Mouse (Mus musculus) forebrain, embryonic 11.5 days (tissue): ENCODE data around the gene Mmp24. TPM values are rescaled to one million over a fixed set of nuclear protein-coding genes. Genes with fewer than 3 reads are reported as not detected.

ENCODE experiments used
- ATAC-seq: fragments of 200-750 bp; cut with Nextera tagmentation; replicated peaks from 2 replicates; pipeline ENCODE4 v1.8.0; 2017; ENCODE audit warnings: moderate TSS enrichment; ENCODE audit not compliant: low FRiP score
- DNase-seq: peaks from one replicate; pipeline ENCODE4 v3.0.0-alpha.2; 2017; ENCODE audit warnings: low spot score
- H3K27ac ChIP-seq: fragments of 300-500 bp; sonication (generic); 2 replicates; pipeline ENCODE4 v1.5.1; 2014; ENCODE audit warnings: low read depth, low read length
- H3K27me3 ChIP-seq: fragments of 300-500 bp; sonication (generic); 2 replicates; pipeline ENCODE4 v1.6.1; 2014; ENCODE audit warnings: mild to moderate bottlenecking, low read length, mixed read lengths; ENCODE audit not compliant: control insufficient read depth, insufficient read depth
- H3K36me3 ChIP-seq: fragments of 300-500 bp; sonication (generic); 2 replicates; pipeline ENCODE4 v1.6.1; 2014; ENCODE audit warnings: mild to moderate bottlenecking, low read length, moderate library complexity, mixed read lengths; ENCODE audit not compliant: control insufficient read depth, insufficient read depth
- H3K4me1 ChIP-seq: fragments of 300-500 bp; sonication (generic); replicated peaks from 2 replicates; pipeline ENCODE4 v1.6.1; 2014; ENCODE audit warnings: low read length, mixed read lengths; ENCODE audit not compliant: control insufficient read depth, insufficient read depth
- H3K4me2 ChIP-seq: fragments of 300-500 bp; sonication (generic); 2 replicates; pipeline ENCODE4 v1.6.1; 2014; ENCODE audit warnings: low read depth, mild to moderate bottlenecking, low read length, moderate library complexity, mixed read lengths; ENCODE audit not compliant: severe bottlenecking
- H3K4me3 ChIP-seq: fragments of 300-500 bp; sonication (generic); 2 replicates; pipeline ENCODE4 v1.5.1; 2014; ENCODE audit warnings: low read depth, low read length
- H3K9ac ChIP-seq: fragments of 300-500 bp; sonication (generic); 2 replicates; pipeline ENCODE4 v1.6.1; 2014; ENCODE audit warnings: low read length
- H3K9me3 ChIP-seq: fragments of 300-500 bp; sonication (generic); 2 replicates; pipeline ENCODE4 v1.6.1; 2016; ENCODE audit warnings: low read length, mixed read lengths; ENCODE audit not compliant: control insufficient read depth
- WGBS: fragments of 180-500 bp; shearing (Covaris S2); extraction: QIAGEN DNeasy Blood & Tissue Kit; methylation state at CpG from one replicate; pipeline ENCODE4 v1.1.7; 2014; 5-methylcytosine and 5-hydroxymethylcytosine counted together
- polyA plus RNA-seq: library from polyadenylated mRNA; unstranded; fragments of >200 nt; fragmentation: Nextera tagmentation; extraction: Ambion mirVana; gene quantifications from 2 replicates; pipeline ENCODE4 v1.2.1, GENCODE M21; 2014

Mmp24 gene
- polyA plus RNA-seq, 1 experiment from 2014 or later, result 1.0 TPM

DNA sequence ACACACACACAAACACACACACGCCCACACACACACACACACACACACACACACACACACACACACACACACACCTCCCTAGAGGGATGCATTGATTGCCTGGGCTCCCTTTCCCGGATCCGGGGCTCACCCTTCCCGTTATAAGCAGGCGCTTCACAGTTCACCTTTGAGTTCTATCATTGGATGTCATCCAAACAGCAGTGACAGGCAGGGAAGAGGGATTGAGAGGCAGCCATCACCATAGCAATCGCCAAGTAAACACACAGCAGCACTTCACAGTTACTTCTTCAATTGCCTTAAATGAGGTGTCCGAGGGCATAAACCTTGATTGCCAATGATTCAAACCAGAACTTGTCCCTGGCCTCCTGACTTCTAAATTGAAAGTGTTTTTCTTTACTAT lies 3.9 kb downstream of the Mmp24 start:
- no peak for DNase-seq
- peaks cover 11% of the 10 kb centered on the region for H3K27me3 ChIP-seq
- H3K9ac ChIP-seq, result no peak overlapping the region
- no peak overlapping the region for H3K27ac ChIP-seq
- H3K36me3 ChIP-seq, result no peaks in the 10 kb centered on the region
- H3K4me3 ChIP-seq, result no peak overlapping the region
- WGBS, result 73% methylated on average over 7 of the region's 7 CpGs
- no peak overlapping the region for H3K4me2 ChIP-seq
- no peaks in the 10 kb centered on the region for H3K4me1 ChIP-seq
- no peaks in the 10 kb centered on the region for H3K9me3 ChIP-seq
- no peak for ATAC-seq

- DNase-seq (no peak), ATAC-seq (no peak)
- H3K27ac ChIP-seq, result no peak overlapping the region
- H3K36me3 ChIP-seq, result no peaks in the 10 kb centered on the region
- H3K9me3 ChIP-seq, result no peaks in the 10 kb centered on the region
- no peak overlapping the region for H3K9ac ChIP-seq
- peaks cover 8% of the 10 kb centered on the region for H3K27me3 ChIP-seq
- no peaks in the 10 kb centered on the region for H3K4me1 ChIP-seq
- H3K4me2 ChIP-seq, result no peak overlapping the region
- H3K4me3 ChIP-seq, result no peak overlapping the region
- 87% methylated on average over 3 of the region's 3 CpGs for WGBS
Measured at GRCm38 (mm10) chr2:155779506-155779905, 4.4 kb downstream of the Mmp24 start.

DNA sequence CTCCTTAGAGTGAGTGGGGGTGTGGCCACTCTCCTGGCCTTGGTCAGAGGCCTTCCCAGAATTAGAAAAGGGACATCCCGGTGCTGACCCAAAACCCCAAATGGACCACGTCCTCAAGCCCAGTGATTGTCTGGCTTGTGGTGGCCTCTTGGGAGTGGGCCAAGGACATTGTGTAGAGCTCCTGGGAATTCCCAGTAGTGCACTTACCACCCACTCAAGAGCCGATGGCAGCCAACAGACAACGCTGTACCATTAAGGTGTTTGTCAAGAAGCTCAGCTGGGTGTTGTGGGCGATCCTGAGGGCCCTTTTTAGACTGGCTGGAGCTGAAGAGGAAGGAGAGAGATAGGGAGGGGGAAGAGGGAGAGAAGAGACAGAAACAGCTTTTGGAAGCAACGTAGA lies 9.4 kb downstream of the Mmp24 start:
- Histone ChIP-seq H3K36me3 (no peaks in the 10 kb centered on the region), H3K27me3 (no peaks in the 10 kb centered on the region), H3K4me2 (no peak overlapping the region), H3K4me3 (no peak overlapping the region), H3K27ac (no peak overlapping the region), H3K4me1 (no peaks in the 10 kb centered on the region), H3K9me3 (no peaks in the 10 kb centered on the region), H3K9ac (no peak overlapping the region)
- WGBS, result 77% methylated on average over 6 of the region's 6 CpGs
- DNase-seq (no peak), ATAC-seq (no peak)

- Histone ChIP-seq H3K9me3 (no peaks in the 10 kb centered on the region), H3K9ac (no peak overlapping the region), H3K4me2 (no peak overlapping the region), H3K36me3 (no peaks in the 10 kb centered on the region), H3K4me1 (no peaks in the 10 kb centered on the region), H3K27me3 (no peaks in the 10 kb centered on the region), H3K4me3 (no peak overlapping the region), H3K27ac (no peak overlapping the region)
- 78% methylated on average over 5 of the region's 5 CpGs for WGBS
- ATAC-seq, result no peak
- DNase-seq, result no peak
Measured at GRCm38 (mm10) chr2:155786905-155787304, 11.8 kb downstream of the Mmp24 start.

DNA sequence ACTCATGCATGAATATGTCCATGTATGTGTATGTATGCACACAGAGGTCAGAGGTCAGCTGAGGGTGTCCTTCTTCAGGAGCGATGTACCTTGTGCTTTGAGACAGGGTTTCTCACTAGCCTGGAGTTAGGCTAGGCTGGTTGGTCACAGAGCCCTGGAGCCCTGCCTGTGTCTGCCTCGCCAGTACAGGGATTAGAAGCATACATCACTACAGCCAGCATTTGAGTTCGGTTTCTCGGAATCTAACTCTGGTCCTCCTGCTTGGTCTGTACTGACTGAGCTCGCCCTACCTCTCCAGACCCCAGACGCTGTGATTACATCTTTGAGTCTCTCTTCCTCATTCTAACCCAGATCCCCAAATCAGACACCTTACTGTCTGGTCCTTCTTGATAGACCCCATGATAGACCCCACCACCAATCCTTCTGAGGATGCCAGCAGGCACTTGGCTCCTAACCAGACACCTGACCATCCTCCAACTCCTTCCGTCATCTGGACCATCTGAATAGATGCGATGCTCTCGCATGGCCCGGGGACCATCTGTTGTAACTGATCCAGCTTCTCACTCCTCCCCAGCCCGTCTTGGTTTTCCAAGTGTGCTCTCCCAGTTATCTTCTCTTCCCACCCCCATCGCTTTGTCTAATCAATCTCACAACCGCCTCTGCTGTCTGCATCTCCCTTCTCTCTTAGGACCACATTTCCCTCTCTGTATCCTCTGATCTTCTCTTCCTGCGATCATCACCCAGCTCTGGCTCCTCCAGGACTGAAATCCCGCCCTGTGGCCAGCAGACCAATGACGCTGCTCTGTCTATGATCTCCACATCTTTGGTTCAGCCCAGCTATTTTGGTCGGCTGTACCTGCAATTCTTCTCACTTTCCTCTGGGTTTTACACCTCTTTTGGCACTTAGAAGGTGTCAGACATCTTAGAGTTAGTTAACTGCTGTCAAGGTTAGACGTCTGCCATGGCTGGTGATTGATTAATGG lies 13.1 kb downstream of the Mmp24 start:
- Histone ChIP-seq H3K4me1 (no peaks in the 10 kb centered on the region), H3K27me3 (no peaks in the 10 kb centered on the region), H3K9me3 (no peaks in the 10 kb centered on the region), H3K36me3 (no peaks in the 10 kb centered on the region), H3K27ac (no peak overlapping the region), H3K4me3 (no peak overlapping the region), H3K9ac (no peak overlapping the region), H3K4me2 (no peak overlapping the region)
- ATAC-seq (no peak), DNase-seq (no peak)
- 84% methylated on average over 18 of the region's 18 CpGs for WGBS

DNA sequence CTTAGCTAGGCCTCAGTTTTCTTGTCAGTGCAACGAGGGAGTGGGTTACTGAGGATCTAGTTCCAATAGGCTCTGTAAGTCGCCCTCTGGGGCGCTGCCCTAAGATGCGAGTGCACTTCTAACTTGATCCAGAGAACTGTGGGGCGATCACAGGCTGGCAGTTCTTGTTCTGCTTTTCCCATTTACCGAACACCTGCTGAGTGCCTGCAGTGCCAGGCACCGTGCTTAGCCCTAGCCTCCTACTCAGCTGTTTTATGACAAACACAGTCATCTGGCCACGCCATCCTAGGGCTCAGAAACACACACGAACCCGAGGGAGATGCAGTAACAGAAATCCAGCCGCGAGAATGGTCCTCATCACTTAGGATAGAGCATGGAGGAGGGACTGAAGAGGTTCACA lies 17.8 kb downstream of the Mmp24 start:
- Histone ChIP-seq H3K9me3 (no peaks in the 10 kb centered on the region), H3K4me1 (no peaks in the 10 kb centered on the region), H3K27ac (no peak overlapping the region), H3K9ac (no peak overlapping the region), H3K4me2 (peak overlapping the region; percentile 11; the same call in 1 of the 2 replicates), H3K36me3 (no peaks in the 10 kb centered on the region), H3K4me3 (no peak overlapping the region), H3K27me3 (no peaks in the 10 kb centered on the region)
- WGBS, result 27% methylated on average over 12 of the region's 12 CpGs
- DNase-seq (no peak), ATAC-seq (no peak)

DNA sequence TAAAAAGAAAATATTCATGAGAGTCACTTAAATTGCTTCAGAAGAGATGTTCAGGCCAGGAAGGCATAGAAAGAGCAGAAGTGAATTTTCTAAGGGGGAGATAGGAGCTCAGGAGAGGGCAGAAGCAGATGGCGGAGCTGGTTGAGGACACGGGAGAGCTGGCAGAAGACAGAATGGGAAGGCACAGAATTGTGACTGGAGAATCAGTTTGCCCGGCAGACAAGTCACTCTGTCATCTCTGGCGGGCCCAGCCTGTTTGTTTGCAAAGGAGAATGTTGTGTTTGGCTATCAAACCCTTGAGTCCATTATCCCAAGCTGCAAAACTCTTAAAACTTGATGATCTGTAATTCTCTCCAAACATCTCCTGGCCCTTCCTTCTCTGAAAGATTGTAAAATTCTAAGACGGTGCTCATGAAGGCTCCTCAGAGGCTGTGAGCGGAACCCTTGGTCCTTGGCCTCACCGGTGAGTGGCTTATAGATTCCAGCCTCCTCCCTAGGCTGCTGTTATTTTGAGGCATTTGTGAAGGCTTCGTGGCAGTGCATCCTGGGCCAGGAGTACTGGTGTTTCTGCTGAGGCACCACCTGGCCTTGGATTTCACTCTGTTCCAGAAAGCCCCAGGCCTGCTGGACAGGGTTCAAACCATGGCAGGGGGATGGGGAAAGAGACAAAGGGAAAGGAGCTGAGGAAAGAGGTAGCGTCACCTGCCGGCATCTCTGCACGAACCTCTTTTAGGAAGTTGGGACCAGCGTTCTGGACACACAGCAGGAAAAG lies 19.7 kb downstream of the Mmp24 start:
- Histone ChIP-seq H3K36me3 (no peaks in the 10 kb centered on the region), H3K9ac (no peak overlapping the region), H3K4me1 (no peaks in the 10 kb centered on the region), H3K27me3 (no peaks in the 10 kb centered on the region), H3K9me3 (no peaks in the 10 kb centered on the region), H3K27ac (no peak overlapping the region), H3K4me2 (no peak overlapping the region), H3K4me3 (no peak overlapping the region)
- ATAC-seq (no peak), DNase-seq (no peak)
- 89% methylated on average over 12 of the region's 12 CpGs for WGBS

- no peak overlapping the region for H3K27ac ChIP-seq
- ATAC-seq (no peak), DNase-seq (no peak)
- H3K4me2 ChIP-seq, result no peak overlapping the region
- no peaks in the 10 kb centered on the region for H3K9me3 ChIP-seq
- H3K4me3 ChIP-seq, result no peak overlapping the region
- no peaks in the 10 kb centered on the region for H3K4me1 ChIP-seq
- H3K36me3 ChIP-seq, result no peaks in the 10 kb centered on the region
- WGBS, result 64% methylated on average over 3 of the region's 3 CpGs
- no peaks in the 10 kb centered on the region for H3K27me3 ChIP-seq
- no peak overlapping the region for H3K9ac ChIP-seq
Measured at GRCm38 (mm10) chr2:155798613-155799012, 23.5 kb downstream of the Mmp24 start.
